Mouse (Mus musculus) MEL (cell line): Measurements from ENCODE around the gene Tubb5. TPM values are rescaled to one million over a fixed set of nuclear protein-coding genes. Genes with fewer than 3 reads are reported as not detected.

Experiments
- DNase-seq: peaks from one replicate; pipeline ENCODE4 v3.0.0; 2011; ENCODE audit warnings: low read depth, low spot score
- H3K27ac ChIP-seq: 2 replicates; pipeline ENCODE4 v1.5.1; 2012; ENCODE audit warnings: low read depth, mild to moderate bottlenecking, control low read depth, low read length, moderate library complexity; ENCODE audit not compliant: control insufficient read depth
- H3K27me3 ChIP-seq, 2 experiments: fragments of 150-350 bp in 1 of 2; sonication (generic) in 1 of 2; 2 replicates each; pipeline ENCODE4 v1.6.1; 2012; ENCODE audit warnings: low read length in 2 of 2, mild to moderate bottlenecking in 2 of 2, improper control_type of control experiment in 1 of 2, moderate library complexity in 1 of 2; ENCODE audit not compliant: insufficient read depth in 2 of 2, control insufficient read depth in 1 of 2
- H3K36me3 ChIP-seq, 2 experiments: 2 replicates each; pipeline ENCODE4 v1.6.1; 2012 to 2014; ENCODE audit warnings: low read length in 2 of 2, improper control_type of control experiment in 1 of 2, inconsistent platforms in 1 of 2, mild to moderate bottlenecking in 1 of 2; ENCODE audit not compliant: insufficient read depth in 2 of 2, control insufficient read depth in 1 of 2
- H3K4me1 ChIP-seq, 2 experiments: fragments of 150-350 bp in 1 of 2; sonication (generic) in 1 of 2; 2 replicates each; pipeline ENCODE4 v1.6.1; 2012; ENCODE audit warnings: low read length in 2 of 2, improper control_type of control experiment in 1 of 2, mild to moderate bottlenecking in 1 of 2; ENCODE audit not compliant: insufficient read depth in 2 of 2, control insufficient read depth in 1 of 2
- H3K4me3 ChIP-seq, 2 experiments: fragments of 150-350 bp in 1 of 2; sonication (generic) in 1 of 2; 2 replicates each; pipeline ENCODE4 v1.5.1; 2012; ENCODE audit warnings: low read depth in 2 of 2, low read length in 2 of 2, mild to moderate bottlenecking in 2 of 2, moderate library complexity in 2 of 2, control low read depth in 1 of 2, improper control_type of control experiment in 1 of 2; ENCODE audit not compliant: control insufficient read depth in 1 of 2, insufficient read depth in 1 of 2
- H3K79me2 ChIP-seq: 2 replicates; pipeline ENCODE4 v1.6.1; 2012; ENCODE audit warnings: mild to moderate bottlenecking, low read length, moderate library complexity; ENCODE audit not compliant: control insufficient read depth, poor library complexity, insufficient read depth
- H3K9ac ChIP-seq: 2 replicates; pipeline ENCODE4 v1.6.1; 2012; ENCODE audit warnings: low read depth, mild to moderate bottlenecking, control low read depth, low read length, moderate library complexity; ENCODE audit not compliant: control insufficient read depth, poor library complexity, severe bottlenecking
- H3K9me3 ChIP-seq: fragments of 150-350 bp; sonication (generic); replicated peaks from 2 replicates; pipeline ENCODE4 v1.6.1; 2012; ENCODE audit warnings: mild to moderate bottlenecking, low read length, improper control_type of control experiment, moderate library complexity; ENCODE audit not compliant: insufficient read depth
- BHLHE40 ChIP-seq: IDR thresholded peaks from 2 replicates; pipeline ENCODE4 v1.6.1; 2012; ENCODE audit warnings: low read depth, mild to moderate bottlenecking, inconsistent platforms, low read length, improper control_type of control experiment, borderline replicate concordance
- CHD1 ChIP-seq: IDR thresholded peaks from 2 replicates; pipeline ENCODE4 v1.6.1; 2012; ENCODE audit warnings: low read depth, mild to moderate bottlenecking, inconsistent platforms, low read length, improper control_type of control experiment
- CHD2 ChIP-seq: IDR thresholded peaks from 2 replicates; pipeline ENCODE4 v1.6.1; 2011; ENCODE audit warnings: low read length, improper control_type of control experiment
- E2F4 ChIP-seq: IDR thresholded peaks from 2 replicates; pipeline ENCODE4 v1.6.1; 2011; ENCODE audit warnings: low read depth, low read length, improper control_type of control experiment, borderline replicate concordance
- ELF1 ChIP-seq: IDR thresholded peaks from 2 replicates; pipeline ENCODE4 v1.6.1; 2014; ENCODE audit warnings: low read depth, mild to moderate bottlenecking, inconsistent platforms, low read length, improper control_type of control experiment, moderate library complexity
- EP300 ChIP-seq, 2 experiments: IDR thresholded peaks; 2 replicates each; pipeline ENCODE4 v1.6.1; 2011; ENCODE audit warnings: improper control_type of control experiment in 2 of 2, low read length in 2 of 2, low read depth in 1 of 2, mild to moderate bottlenecking in 1 of 2
- ETS1 ChIP-seq: IDR thresholded peaks from 2 replicates; pipeline ENCODE4 v1.6.1; 2012; ENCODE audit warnings: low read depth, mild to moderate bottlenecking, inconsistent platforms, low read length, improper control_type of control experiment, moderate library complexity
- GABPA ChIP-seq: IDR thresholded peaks from 2 replicates; pipeline ENCODE4 v1.6.1; 2012; ENCODE audit warnings: low read depth, mild to moderate bottlenecking, inconsistent platforms, low read length, improper control_type of control experiment, moderate library complexity
- GATA1 ChIP-seq: IDR thresholded peaks from 2 replicates; pipeline ENCODE4 v1.6.1; 2011; ENCODE audit warnings: low read depth, low read length, improper control_type of control experiment
- HCFC1 ChIP-seq: IDR thresholded peaks from 2 replicates; pipeline ENCODE4 v1.6.1; 2012; ENCODE audit warnings: low read depth, mild to moderate bottlenecking, inconsistent platforms, low read length, improper control_type of control experiment, moderate library complexity
- JUND ChIP-seq: IDR thresholded peaks from 2 replicates; pipeline ENCODE4 v1.6.1; 2011; ENCODE audit warnings: low read depth, mild to moderate bottlenecking, improper control_type of control experiment, low read length
- MAX ChIP-seq: IDR thresholded peaks from 2 replicates; pipeline ENCODE4 v1.6.1; 2011; ENCODE audit warnings: low read length, improper control_type of control experiment
- MAZ ChIP-seq: IDR thresholded peaks from 2 replicates; pipeline ENCODE4 v1.6.1; 2012; ENCODE audit warnings: low read depth, mild to moderate bottlenecking, inconsistent platforms, low read length, improper control_type of control experiment
- MEF2A ChIP-seq: IDR thresholded peaks from 2 replicates; pipeline ENCODE4 v1.6.1; 2014; ENCODE audit warnings: low read depth, mild to moderate bottlenecking, inconsistent platforms, low read length, improper control_type of control experiment; ENCODE audit not compliant: poor library complexity, insufficient replicate concordance, severe bottlenecking; ENCODE audit errors: extremely low read depth
- MXI1 ChIP-seq: IDR thresholded peaks from 2 replicates; pipeline ENCODE4 v1.6.1; 2011; ENCODE audit warnings: mild to moderate bottlenecking, low read depth, low read length, improper control_type of control experiment
- NELFE ChIP-seq: IDR thresholded peaks from 2 replicates; pipeline ENCODE4 v1.6.1; 2011; ENCODE audit warnings: low read depth, low read length, improper control_type of control experiment
- NRF1 ChIP-seq: IDR thresholded peaks from 2 replicates; pipeline ENCODE4 v1.6.1; 2014; ENCODE audit warnings: low read depth, mild to moderate bottlenecking, inconsistent platforms, low read length, improper control_type of control experiment, moderate library complexity; ENCODE audit not compliant: poor library complexity, insufficient read depth, severe bottlenecking
- POLR2A ChIP-seq, 2 experiments: IDR thresholded peaks; 2 replicates each; pipeline ENCODE4 v1.6.1; 2011 to 2012; ENCODE audit warnings: low read length in 2 of 2, mild to moderate bottlenecking in 2 of 2, control low read depth in 1 of 2, improper control_type of control experiment in 1 of 2, low read depth in 1 of 2, moderate library complexity in 1 of 2; ENCODE audit not compliant: control insufficient read depth in 1 of 2, insufficient read depth in 1 of 2, poor library complexity in 1 of 2
- POLR2AphosphoS2 ChIP-seq: IDR thresholded peaks from 2 replicates; pipeline ENCODE4 v1.6.1; 2011; ENCODE audit warnings: low read length, improper control_type of control experiment
- POLR2AphosphoS5 ChIP-seq: IDR thresholded peaks from 2 replicates; pipeline ENCODE4 v1.6.1; 2012; ENCODE audit warnings: low read depth, borderline replicate concordance, mild to moderate bottlenecking, inconsistent platforms, low read length, moderate library complexity, mixed read lengths
- RAD21 ChIP-seq: IDR thresholded peaks from 2 replicates; pipeline ENCODE4 v1.6.1; 2011; ENCODE audit warnings: mild to moderate bottlenecking, low read depth, low read length, improper control_type of control experiment
- SIN3A ChIP-seq: IDR thresholded peaks from 2 replicates; pipeline ENCODE4 v1.6.1; 2012; ENCODE audit warnings: low read length, improper control_type of control experiment, inconsistent platforms
- SMC3 ChIP-seq: IDR thresholded peaks from 2 replicates; pipeline ENCODE4 v1.6.1; 2011; ENCODE audit warnings: low read depth, low read length, improper control_type of control experiment
- TAL1 ChIP-seq: IDR thresholded peaks from 2 replicates; pipeline ENCODE4 v1.6.1; 2012; ENCODE audit warnings: mild to moderate bottlenecking, inconsistent platforms, low read length, moderate library complexity, mixed read lengths
- TBP ChIP-seq: IDR thresholded peaks from 2 replicates; pipeline ENCODE4 v1.8.0; 2011; ENCODE audit warnings: low read depth, low read length, improper control_type of control experiment
- TCF12 ChIP-seq: IDR thresholded peaks from 2 replicates; pipeline ENCODE4 v1.6.1; 2014; ENCODE audit warnings: low read depth, mild to moderate bottlenecking, inconsistent platforms, low read length, improper control_type of control experiment, moderate library complexity
- UBTF ChIP-seq: IDR thresholded peaks from 2 replicates; pipeline ENCODE4 v1.6.1; 2012; ENCODE audit warnings: low read depth, mild to moderate bottlenecking, inconsistent platforms, low read length, improper control_type of control experiment, moderate library complexity, borderline replicate concordance; ENCODE audit not compliant: insufficient read depth
- USF1 ChIP-seq: IDR thresholded peaks from 2 replicates; pipeline ENCODE4 v1.6.1; 2014; ENCODE audit warnings: low read depth, mild to moderate bottlenecking, inconsistent platforms, low read length, improper control_type of control experiment, moderate library complexity
- USF2 ChIP-seq, 2 experiments: IDR thresholded peaks; 2 replicates each; pipeline ENCODE4 v1.6.1; 2011 to 2012; ENCODE audit warnings: improper control_type of control experiment in 2 of 2, low read length in 2 of 2, borderline replicate concordance in 1 of 2, inconsistent platforms in 1 of 2, low read depth in 1 of 2, mild to moderate bottlenecking in 1 of 2; ENCODE audit not compliant: insufficient read depth in 1 of 2
- ZKSCAN1 ChIP-seq: IDR thresholded peaks from 2 replicates; pipeline ENCODE4 v1.6.1; 2012; ENCODE audit warnings: low read depth, mild to moderate bottlenecking, inconsistent platforms, low read length, improper control_type of control experiment, moderate library complexity
- polyA plus RNA-seq, 2 experiments: library from polyadenylated mRNA; stranded (reverse) in 1 of 2; unstranded in 1 of 2; fragments of >175 nt in 1 of 2; fragments of >200 nt in 1 of 2; gene quantifications; 2 replicates each; pipeline versions ENCODE4 v1.2.1 to v1.2.4; 2012; ENCODE audit warnings: low replicate concordance in 2 of 2, low read depth in 1 of 2; ENCODE audit not compliant: insufficient read length in 2 of 2, insufficient read depth in 1 of 2, missing spikeins in 1 of 2
- total RNA-seq: library from RNA; depleted of rRNA; stranded (reverse); fragments of 300-350 nt; gene quantifications from 2 replicates; pipeline ENCODE4 v1.2.3, GENCODE M21; 2012

Gene Tubb5
- total and polyA plus RNA-seq, 3 experiments, result 1,040 to 1,575 (median 1,137) TPM

- TF ChIP-seq MEF2A (no peak), MAX (peak; percentile 23; the same call in 1 of the 2 replicates), POLR2AphosphoS2 (peak; percentile 85), EP300 (IDR thresholded peaks at IDR 0.05; ENCODE audit: low read depth in 1 of 2, low read length in 2 of 2) (peak in 1 of 2 experiments; percentile 79; a peak in 3 of 4 replicates), E2F4 (no peak), UBTF (no peak), TAL1 (0 out of 2 replicates have a peak, but pooled peaks have one; percentile 18), NRF1 (no peak)
These were observed 14.9 kb downstream of the Tubb5 start, which contains the start of gene Flot1 (continued) for GRCm38 (mm10) chr17:35822964-35823937.

GRCm38 (mm10) chr17:35822564-35822963 lies 15.5 kb downstream of the Tubb5 start:
- no peak for TF ChIP-seq POLR2AphosphoS5
- TF ChIP-seq UBTF, result no peak
- TF ChIP-seq ZKSCAN1, result no peak
- TF ChIP-seq JUND, result no peak
- TF ChIP-seq EP300 (IDR thresholded peaks at IDR 0.05; ENCODE audit: low read depth in 1 of 2, low read length in 2 of 2), result no peak
- TF ChIP-seq CHD1, result 0 out of 2 replicates have a peak, but pooled peaks have one; percentile 22
- TF ChIP-seq GABPA, result no peak
- TF ChIP-seq MXI1, result peak; percentile 12; the same call in 1 of the 2 replicates
- no peak for TF ChIP-seq RAD21
- TF ChIP-seq ELF1, result no peak
- no peak for TF ChIP-seq ETS1
- no peak for TF ChIP-seq CHD2
- TF ChIP-seq BHLHE40, result no peak
- no peak for TF ChIP-seq MAZ
- no peak for TF ChIP-seq TCF12
- TF ChIP-seq SIN3A, result no peak
- TF ChIP-seq USF2 (IDR thresholded peaks at IDR 0.05; ENCODE audit: borderline replicate concordance in 1 of 2, insufficient read depth in 1 of 2, low read depth in 1 of 2, low read length in 2 of 2), result no peak
- 0 out of 4 replicates have a peak, but pooled peaks of 1 of the 2 experiments have one; percentile 21 for TF ChIP-seq POLR2A (IDR thresholded peaks at IDR 0.05; ENCODE audit: control insufficient read depth in 1 of 2, insufficient read depth in 1 of 2, low read depth in 1 of 2, low read length in 2 of 2, poor library complexity in 1 of 2)
- TF ChIP-seq HCFC1, result no peak
- TF ChIP-seq SMC3, result no peak
- TF ChIP-seq NELFE, result 0 out of 2 replicates have a peak, but pooled peaks have one; percentile 10
- no peak for TF ChIP-seq TBP
- no peak for TF ChIP-seq USF1
- no peak for TF ChIP-seq GATA1
- TF ChIP-seq NRF1, result no peak
- Histone ChIP-seq H3K27ac (peak overlapping the region; percentile 82), H3K4me1 (peaks cover 2 to 20% of the 10 kb centered on the region in 2 experiments; a peak in 2 of 4 replicates), H3K79me2 (peaks cover 11% of the 10 kb centered on the region), H3K4me3 (peak overlapping the region; percentile 57 to 90), H3K9me3 (no peaks in the 10 kb centered on the region), H3K27me3 (no peaks in the 10 kb centered on the region), H3K36me3 (peaks cover 3 to 13% of the 10 kb centered on the region in 2 experiments; a peak in 3 of 4 replicates), H3K9ac (peak overlapping the region; percentile 73)
- DNase-seq, result no peak
